Mouse (Mus musculus): Measurements from ENCODE around the gene 2310033P09Rik. TPM values are rescaled to one million over a fixed set of nuclear protein-coding genes. Genes with fewer than 3 reads are reported as not detected.

2310033P09Rik gene
- total RNA-seq, 1 experiment = 14.4 TPM

GRCm38 (mm10) chr11:59221604-59222003 is 13.5 kb downstream of the 2310033P09Rik start:
- Histone ChIP-seq H3K27ac (ENCODE audit: insufficient read depth, low read depth, low read length, poor library complexity, severe bottlenecking) (no peak overlapping the region), H3K9me3 (ENCODE audit: control insufficient read depth, insufficient read depth, low read depth, low read length) (no peaks in the 10 kb centered on the region), H3K4me1 (ENCODE audit: control insufficient read depth in 2 of 2, insufficient read depth in 2 of 2, low read length in 2 of 2, poor library complexity in 1 of 2) (peaks cover 4 to 14% of the 10 kb centered on the region in 2 experiments; a peak in 2 of 4 replicates), H3K9ac (ENCODE audit: insufficient read depth, low read depth, low read length, poor library complexity, severe bottlenecking) (no peak overlapping the region), H3K4me3 (ENCODE audit: insufficient read depth in 1 of 2, low read depth in 1 of 2, low read length in 2 of 2, poor library complexity in 1 of 2, severe bottlenecking in 1 of 2) (no peak overlapping the region), H3K36me3 (ENCODE audit: control insufficient read depth, insufficient read depth, low read length, poor library complexity, severe bottlenecking) (peaks cover 2% of the 10 kb centered on the region)
- DNase-seq (ENCODE audit: low read depth, low spot score) = no peak
- in situ Hi-C loops (cut with MboI; ENCODE audit: low sequenced_read_pairs in 2 of 2, unreplicated experiment in 2 of 2) = no loop called here
- no peak for TF ChIP-seq HCFC1 (IDR thresholded peaks at IDR 0.05; ENCODE audit: borderline replicate concordance, insufficient read depth, low read length)
- TF ChIP-seq ZNF384 (IDR thresholded peaks at IDR 0.05; ENCODE audit: low read depth, low read length) = no peak
- TF ChIP-seq CHD2 (IDR thresholded peaks at IDR 0.05; ENCODE audit: low read depth, low read length) = no peak
- no peak for TF ChIP-seq ZC3H11A (IDR thresholded peaks at IDR 0.05; ENCODE audit: borderline replicate concordance, low read depth, low read length)
- no peak for TF ChIP-seq MAFK (IDR thresholded peaks at IDR 0.05; ENCODE audit: insufficient read depth, low read depth, low read length)

DNA sequence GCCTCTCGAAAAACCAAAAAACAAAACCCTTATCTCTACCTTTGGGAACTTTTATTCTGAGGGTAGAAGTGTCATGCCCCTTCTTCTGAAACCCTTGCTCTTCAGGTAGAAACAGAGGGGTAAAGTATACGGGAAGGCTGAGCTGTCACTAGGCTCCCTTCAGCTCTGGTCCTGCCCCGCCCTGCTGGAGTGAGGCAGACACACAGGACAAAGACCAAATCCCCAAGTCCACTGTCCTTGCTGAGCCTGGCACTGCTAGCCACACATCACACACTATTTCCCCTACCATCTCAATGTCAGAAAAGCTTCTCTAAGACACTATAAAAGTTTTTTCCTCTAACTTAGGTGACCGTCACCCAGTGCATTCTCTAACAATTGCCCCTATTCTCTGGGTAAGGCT is 14.2 kb downstream of the 2310033P09Rik start:
- no peaks in the 10 kb centered on the region for H3K9me3 ChIP-seq (ENCODE audit: control insufficient read depth, insufficient read depth, low read depth, low read length)
- TF ChIP-seq ZC3H11A (IDR thresholded peaks at IDR 0.05; ENCODE audit: borderline replicate concordance, low read depth, low read length) (no peak), HCFC1 (IDR thresholded peaks at IDR 0.05; ENCODE audit: borderline replicate concordance, insufficient read depth, low read length) (no peak), CHD2 (IDR thresholded peaks at IDR 0.05; ENCODE audit: low read depth, low read length) (no peak), ZNF384 (IDR thresholded peaks at IDR 0.05; ENCODE audit: low read depth, low read length) (no peak), MAFK (IDR thresholded peaks at IDR 0.05; ENCODE audit: insufficient read depth, low read depth, low read length) (no peak)
- no peak overlapping the region for H3K27ac ChIP-seq (ENCODE audit: insufficient read depth, low read depth, low read length, poor library complexity, severe bottlenecking)
- in situ Hi-C loops (cut with MboI; ENCODE audit: low sequenced_read_pairs in 2 of 2, unreplicated experiment in 2 of 2) = no loop called here
- DNase-seq (ENCODE audit: low read depth, low spot score) = no peak
- H3K36me3 ChIP-seq (ENCODE audit: control insufficient read depth, insufficient read depth, low read length, poor library complexity, severe bottlenecking) = peaks cover 2% of the 10 kb centered on the region
- H3K9ac ChIP-seq (ENCODE audit: insufficient read depth, low read depth, low read length, poor library complexity, severe bottlenecking) = no peak overlapping the region
- H3K4me1 ChIP-seq (ENCODE audit: control insufficient read depth in 2 of 2, insufficient read depth in 2 of 2, low read length in 2 of 2, poor library complexity in 1 of 2) = peaks cover 2 to 11% of the 10 kb centered on the region in 2 experiments; a peak in 2 of 4 replicates
- H3K4me3 ChIP-seq (ENCODE audit: insufficient read depth in 1 of 2, low read depth in 1 of 2, low read length in 2 of 2, poor library complexity in 1 of 2, severe bottlenecking in 1 of 2) = no peak overlapping the region

- in situ Hi-C loops (cut with MboI; ENCODE audit: low sequenced_read_pairs in 2 of 2, unreplicated experiment in 2 of 2) = no loop called here
- H3K9ac ChIP-seq (ENCODE audit: insufficient read depth, low read depth, low read length, poor library complexity, severe bottlenecking) = no peak overlapping the region
- no peaks in the 10 kb centered on the region for H3K9me3 ChIP-seq (ENCODE audit: control insufficient read depth, insufficient read depth, low read depth, low read length)
- no peak for DNase-seq (ENCODE audit: low read depth, low spot score)
- H3K36me3 ChIP-seq (ENCODE audit: control insufficient read depth, insufficient read depth, low read length, poor library complexity, severe bottlenecking) = no peaks in the 10 kb centered on the region
- TF ChIP-seq ZNF384 (IDR thresholded peaks at IDR 0.05; ENCODE audit: low read depth, low read length) = no peak
- no peak for TF ChIP-seq ZC3H11A (IDR thresholded peaks at IDR 0.05; ENCODE audit: borderline replicate concordance, low read depth, low read length)
- no peak for TF ChIP-seq MAFK (IDR thresholded peaks at IDR 0.05; ENCODE audit: insufficient read depth, low read depth, low read length)
- no peak for TF ChIP-seq CHD2 (IDR thresholded peaks at IDR 0.05; ENCODE audit: low read depth, low read length)
- no peak for TF ChIP-seq HCFC1 (IDR thresholded peaks at IDR 0.05; ENCODE audit: borderline replicate concordance, insufficient read depth, low read length)
- no peak overlapping the region for H3K27ac ChIP-seq (ENCODE audit: insufficient read depth, low read depth, low read length, poor library complexity, severe bottlenecking)
- peaks cover 0 to 6% of the 10 kb centered on the region in 2 experiments; a peak in 2 of 4 replicates for H3K4me1 ChIP-seq (ENCODE audit: control insufficient read depth in 2 of 2, insufficient read depth in 2 of 2, low read length in 2 of 2, poor library complexity in 1 of 2)
- H3K4me3 ChIP-seq (ENCODE audit: insufficient read depth in 1 of 2, low read depth in 1 of 2, low read length in 2 of 2, poor library complexity in 1 of 2, severe bottlenecking in 1 of 2) = no peak overlapping the region
Observed at GRCm38 (mm10) chr11:59224025-59224424, 15.9 kb downstream of the 2310033P09Rik start.

GRCm38 (mm10) chr11:59224470-59224869 is 16.3 kb downstream of the 2310033P09Rik start:
- Histone ChIP-seq H3K9ac (ENCODE audit: insufficient read depth, low read depth, low read length, poor library complexity, severe bottlenecking) (no peak overlapping the region), H3K4me3 (ENCODE audit: insufficient read depth in 1 of 2, low read depth in 1 of 2, low read length in 2 of 2, poor library complexity in 1 of 2, severe bottlenecking in 1 of 2) (no peak overlapping the region), H3K27ac (ENCODE audit: insufficient read depth, low read depth, low read length, poor library complexity, severe bottlenecking) (no peak overlapping the region), H3K9me3 (ENCODE audit: control insufficient read depth, insufficient read depth, low read depth, low read length) (no peaks in the 10 kb centered on the region), H3K4me1 (ENCODE audit: control insufficient read depth in 2 of 2, insufficient read depth in 2 of 2, low read length in 2 of 2, poor library complexity in 1 of 2) (peaks cover 0 to 8% of the 10 kb centered on the region in 2 experiments; a peak in 2 of 4 replicates), H3K36me3 (ENCODE audit: control insufficient read depth, insufficient read depth, low read length, poor library complexity, severe bottlenecking) (no peaks in the 10 kb centered on the region)
- TF ChIP-seq ZC3H11A (IDR thresholded peaks at IDR 0.05; ENCODE audit: borderline replicate concordance, low read depth, low read length) = no peak
- no peak for TF ChIP-seq ZNF384 (IDR thresholded peaks at IDR 0.05; ENCODE audit: low read depth, low read length)
- no peak for TF ChIP-seq HCFC1 (IDR thresholded peaks at IDR 0.05; ENCODE audit: borderline replicate concordance, insufficient read depth, low read length)
- TF ChIP-seq MAFK (IDR thresholded peaks at IDR 0.05; ENCODE audit: insufficient read depth, low read depth, low read length) = no peak
- no peak for TF ChIP-seq CHD2 (IDR thresholded peaks at IDR 0.05; ENCODE audit: low read depth, low read length)
- in situ Hi-C loops (cut with MboI; ENCODE audit: low sequenced_read_pairs in 2 of 2, unreplicated experiment in 2 of 2) = no loop called here
- no peak for DNase-seq (ENCODE audit: low read depth, low spot score)

Measured in ES-E14 (cell line).